Mouse (Mus musculus): ENCODE data around the gene Kcnma1. TPM values are rescaled to one million over a fixed set of nuclear protein-coding genes. Genes with fewer than 3 reads are reported as not detected.
A peak's percentile ranks its signal among the peaks of the same experiment; 100 is the strongest.

Kcnma1 gene
- polyA plus RNA-seq, 1 experiment, result 1.7 TPM

- WGBS, result 29% methylated on average over 2 of the region's 2 CpGs
- peak; percentile 10 for DNase-seq
- Histone ChIP-seq H3K27ac (ENCODE audit: insufficient read depth, low read depth, low read length) (no peak overlapping the region), H3K27me3 (replicated peaks; ENCODE audit: control insufficient read depth, insufficient read depth, low read length) (no peaks in the 10 kb centered on the region), H3K36me3 (ENCODE audit: control insufficient read depth, insufficient read depth, low read length) (no peaks in the 10 kb centered on the region), H3K4me3 (ENCODE audit: insufficient read depth, low read depth, low read length) (no peak overlapping the region), H3K4me1 (ENCODE audit: control insufficient read depth, insufficient read depth, low read length) (peaks cover 3% of the 10 kb centered on the region; the same call in 1 of the 2 replicates)
- no peak; the same call in 1 of the 2 replicates for TF ChIP-seq CTCF (conservative IDR thresholded peaks at IDR 0.05; ENCODE audit: insufficient read depth, insufficient read length, low read depth, low read length)
- TF ChIP-seq POLR2A (IDR thresholded peaks at IDR 0.05; ENCODE audit: low read depth, low read length), result no peak
Measured at GRCm38 (mm10) chr14:23640665-23641064, 373.6 kb downstream of the Kcnma1 start.

- peaks cover 5% of the 10 kb centered on the region; the same call in 1 of the 2 replicates for H3K4me1 ChIP-seq (ENCODE audit: control insufficient read depth, insufficient read depth, low read length)
- no peak overlapping the region for H3K4me3 ChIP-seq (ENCODE audit: insufficient read depth, low read depth, low read length)
- no peaks in the 10 kb centered on the region for H3K27me3 ChIP-seq (replicated peaks; ENCODE audit: control insufficient read depth, insufficient read depth, low read length)
- no peaks in the 10 kb centered on the region for H3K36me3 ChIP-seq (ENCODE audit: control insufficient read depth, insufficient read depth, low read length)
- 71% methylated on average over 3 of the region's 3 CpGs for WGBS
- DNase-seq, result no peak
- TF ChIP-seq CTCF (conservative IDR thresholded peaks at IDR 0.05; ENCODE audit: insufficient read depth, insufficient read length, low read depth, low read length) (no peak), POLR2A (IDR thresholded peaks at IDR 0.05; ENCODE audit: low read depth, low read length) (no peak)
- no peak overlapping the region for H3K27ac ChIP-seq (ENCODE audit: insufficient read depth, low read depth, low read length)
Measured at GRCm38 (mm10) chr14:23638078-23638695, 376.1 kb downstream of the Kcnma1 start.

GRCm38 (mm10) chr14:23635903-23636302, 378.4 kb downstream of the Kcnma1 start:
- H3K4me3 ChIP-seq (ENCODE audit: insufficient read depth, low read depth, low read length), result no peak overlapping the region
- no peak for TF ChIP-seq POLR2A (IDR thresholded peaks at IDR 0.05; ENCODE audit: low read depth, low read length)
- TF ChIP-seq CTCF (conservative IDR thresholded peaks at IDR 0.05; ENCODE audit: insufficient read depth, insufficient read length, low read depth, low read length), result no peak
- H3K27ac ChIP-seq (ENCODE audit: insufficient read depth, low read depth, low read length), result no peak overlapping the region
- DNase-seq, result peak; percentile 24
- no peaks in the 10 kb centered on the region for H3K27me3 ChIP-seq (replicated peaks; ENCODE audit: control insufficient read depth, insufficient read depth, low read length)
- 35% methylated on average over 4 of the region's 4 CpGs for WGBS
- H3K36me3 ChIP-seq (ENCODE audit: control insufficient read depth, insufficient read depth, low read length), result no peaks in the 10 kb centered on the region
- peaks cover 8% of the 10 kb centered on the region; the same call in 1 of the 2 replicates for H3K4me1 ChIP-seq (ENCODE audit: control insufficient read depth, insufficient read depth, low read length)

DNA sequence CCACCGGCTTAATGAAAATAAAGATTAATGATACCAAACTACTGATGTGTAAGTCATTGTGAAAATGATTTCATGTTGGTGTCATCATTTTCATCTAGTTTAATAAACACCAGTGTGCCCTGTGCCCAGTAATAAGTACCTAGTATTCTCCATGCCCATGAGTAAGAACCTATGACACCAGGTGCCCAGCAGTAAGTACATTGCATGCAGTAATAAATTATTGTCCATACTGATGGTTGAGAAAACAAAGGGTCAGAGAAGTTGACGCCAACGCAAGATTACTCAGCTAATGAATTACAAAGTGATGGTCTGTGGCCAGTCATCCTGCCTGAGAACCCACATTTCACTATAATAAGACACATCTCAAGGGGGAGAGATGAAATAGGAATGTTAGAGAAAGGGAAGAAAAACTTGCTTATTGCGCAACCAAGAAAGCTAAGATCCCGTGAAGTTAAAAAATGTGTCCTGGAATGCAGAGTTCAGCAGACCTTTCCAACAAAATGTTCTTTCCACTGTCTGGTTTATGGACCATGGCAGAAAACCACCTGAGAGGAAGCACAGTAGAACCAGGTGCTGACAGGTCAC, 381.2 kb downstream of the Kcnma1 start:
- Histone ChIP-seq H3K36me3 (ENCODE audit: control insufficient read depth, insufficient read depth, low read length) (no peaks in the 10 kb centered on the region), H3K4me3 (ENCODE audit: insufficient read depth, low read depth, low read length) (no peak overlapping the region), H3K27me3 (replicated peaks; ENCODE audit: control insufficient read depth, insufficient read depth, low read length) (no peaks in the 10 kb centered on the region), H3K27ac (ENCODE audit: insufficient read depth, low read depth, low read length) (no peak overlapping the region), H3K4me1 (ENCODE audit: control insufficient read depth, insufficient read depth, low read length) (peaks cover 8% of the 10 kb centered on the region; the same call in 1 of the 2 replicates)
- 34% methylated on average over 5 of the region's 5 CpGs for WGBS
- TF ChIP-seq CTCF (conservative IDR thresholded peaks at IDR 0.05; ENCODE audit: insufficient read depth, insufficient read length, low read depth, low read length), result no peak
- no peak for TF ChIP-seq POLR2A (IDR thresholded peaks at IDR 0.05; ENCODE audit: low read depth, low read length)
- DNase-seq, result peak; percentile 27

GRCm38 (mm10) chr14:23626925-23627324, 387.4 kb downstream of the Kcnma1 start:
- Histone ChIP-seq H3K4me3 (ENCODE audit: insufficient read depth, low read depth, low read length) (no peak overlapping the region), H3K27me3 (replicated peaks; ENCODE audit: control insufficient read depth, insufficient read depth, low read length) (no peaks in the 10 kb centered on the region), H3K27ac (ENCODE audit: insufficient read depth, low read depth, low read length) (no peak overlapping the region), H3K36me3 (ENCODE audit: control insufficient read depth, insufficient read depth, low read length) (no peaks in the 10 kb centered on the region), H3K4me1 (ENCODE audit: control insufficient read depth, insufficient read depth, low read length) (no peaks in the 10 kb centered on the region)
- no peak for DNase-seq
- no peak for TF ChIP-seq POLR2A (IDR thresholded peaks at IDR 0.05; ENCODE audit: low read depth, low read length)
- TF ChIP-seq CTCF (conservative IDR thresholded peaks at IDR 0.05; ENCODE audit: insufficient read depth, insufficient read length, low read depth, low read length), result no peak
- 64% methylated on average over 6 of the region's 6 CpGs for WGBS

DNA sequence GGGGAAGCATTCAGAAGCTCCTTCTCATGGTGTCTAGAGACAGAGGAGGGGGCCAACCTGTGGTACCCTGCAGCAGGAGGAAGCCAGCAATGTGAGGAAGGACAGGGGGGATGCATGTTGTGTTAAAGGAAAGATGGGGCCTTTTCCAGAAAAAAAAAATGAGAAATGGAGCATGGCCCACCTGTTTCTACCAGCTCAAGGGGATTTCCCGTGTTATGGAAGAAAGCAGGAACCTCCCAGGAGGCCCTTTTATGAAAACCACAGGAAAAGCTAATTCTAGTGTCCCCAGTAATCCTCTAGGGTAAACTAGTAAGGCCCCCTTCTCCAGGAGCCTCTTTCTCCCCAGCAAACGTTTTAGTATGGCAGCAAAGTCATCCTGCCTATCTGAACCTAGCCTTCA, 388.2 kb downstream of the Kcnma1 start:
- no peak for TF ChIP-seq POLR2A (IDR thresholded peaks at IDR 0.05; ENCODE audit: low read depth, low read length)
- TF ChIP-seq CTCF (conservative IDR thresholded peaks at IDR 0.05; ENCODE audit: insufficient read depth, insufficient read length, low read depth, low read length), result no peak
- DNase-seq, result no peak
- WGBS, result 67% methylated on average over 2 of the region's 2 CpGs
- Histone ChIP-seq H3K36me3 (ENCODE audit: control insufficient read depth, insufficient read depth, low read length) (no peaks in the 10 kb centered on the region), H3K27me3 (replicated peaks; ENCODE audit: control insufficient read depth, insufficient read depth, low read length) (no peaks in the 10 kb centered on the region), H3K27ac (ENCODE audit: insufficient read depth, low read depth, low read length) (no peak overlapping the region), H3K4me3 (ENCODE audit: insufficient read depth, low read depth, low read length) (no peak overlapping the region), H3K4me1 (ENCODE audit: control insufficient read depth, insufficient read depth, low read length) (no peaks in the 10 kb centered on the region)

- Histone ChIP-seq H3K27ac (ENCODE audit: insufficient read depth, low read depth, low read length) (no peak overlapping the region), H3K27me3 (replicated peaks; ENCODE audit: control insufficient read depth, insufficient read depth, low read length) (no peaks in the 10 kb centered on the region), H3K4me3 (ENCODE audit: insufficient read depth, low read depth, low read length) (no peak overlapping the region), H3K4me1 (ENCODE audit: control insufficient read depth, insufficient read depth, low read length) (no peaks in the 10 kb centered on the region), H3K36me3 (ENCODE audit: control insufficient read depth, insufficient read depth, low read length) (no peaks in the 10 kb centered on the region)
- WGBS, result 93% methylated on average over 6 of the region's 6 CpGs
- DNase-seq, result no peak
- no peak for TF ChIP-seq CTCF (conservative IDR thresholded peaks at IDR 0.05; ENCODE audit: insufficient read depth, insufficient read length, low read depth, low read length)
Measured at GRCm38 (mm10) chr14:23625436-23625835, 388.9 kb downstream of the Kcnma1 start.
